Mouse (Mus musculus) CH12.LX (cell line): ENCODE data around the gene Pla2g2d. TPM values are rescaled to one million over a fixed set of nuclear protein-coding genes. Genes with fewer than 3 reads are reported as not detected.

ENCODE experiments used
- DNase-seq: peaks from one replicate; pipeline ENCODE4 v3.0.0-alpha.2; 2013; ENCODE audit errors: extremely low read depth
- H3K27ac ChIP-seq: 2 replicates; pipeline ENCODE4 v1.5.1; 2012; ENCODE audit warnings: low read depth, mild to moderate bottlenecking, control low read depth, moderate library complexity; ENCODE audit not compliant: insufficient read depth
- H3K27me3 ChIP-seq: replicated peaks from 2 replicates; pipeline ENCODE3; 2012; ENCODE audit warnings: inconsistent platforms
- H3K36me3 ChIP-seq, 2 experiments: replicated peaks in 1 of 2; 2 replicates each; pipeline versions ENCODE3 to v1.6.1; 2012; ENCODE audit warnings: inconsistent platforms in 1 of 2, low read length in 1 of 2, mild to moderate bottlenecking in 1 of 2, mixed read lengths in 1 of 2, moderate library complexity in 1 of 2; ENCODE audit not compliant: control insufficient read depth in 1 of 2, insufficient read depth in 1 of 2
- H3K4me1 ChIP-seq, 2 experiments: 2 replicates each; pipeline ENCODE4 v1.6.1; 2012; ENCODE audit warnings: inconsistent platforms in 1 of 2, moderate library complexity in 1 of 2; ENCODE audit not compliant: insufficient read depth in 2 of 2, control insufficient read depth in 1 of 2
- H3K4me2 ChIP-seq: 2 replicates; pipeline ENCODE4 v1.6.1; 2012; ENCODE audit warnings: low read depth, mild to moderate bottlenecking, control low read depth; ENCODE audit not compliant: poor library complexity, insufficient read depth, severe bottlenecking
- H3K4me3 ChIP-seq, 3 experiments: fragments of 150-350 bp in 1 of 3; sonication (generic) in 1 of 3; replicated peaks in 1 of 3; 2 replicates each; pipeline versions ENCODE3 to v1.5.1; 2011 to 2012; ENCODE audit warnings: low read depth in 2 of 3, low read length in 2 of 3, mild to moderate bottlenecking in 2 of 3, moderate library complexity in 2 of 3, control low read depth in 1 of 3, improper control_type of control experiment in 1 of 3, inconsistent platforms in 1 of 3, mixed read lengths in 1 of 3; ENCODE audit not compliant: poor library complexity in 1 of 3
- H3K79me2 ChIP-seq: replicated peaks from 2 replicates; pipeline ENCODE4 v1.6.1; 2012; ENCODE audit warnings: mild to moderate bottlenecking, moderate library complexity; ENCODE audit not compliant: control insufficient read depth, poor library complexity, insufficient read depth, severe bottlenecking; ENCODE audit errors: extremely low read depth
- H3K9ac ChIP-seq: 2 replicates; pipeline ENCODE4 v1.6.1; 2012; ENCODE audit warnings: low read depth, mild to moderate bottlenecking, control low read depth, moderate library complexity; ENCODE audit not compliant: insufficient read depth
- H3K9me3 ChIP-seq: replicated peaks from 2 replicates; pipeline ENCODE3; 2012; ENCODE audit warnings: low read length, inconsistent platforms, mixed read lengths
- CHD1 ChIP-seq: IDR thresholded peaks from 2 replicates; pipeline ENCODE4 v1.6.1; 2012; ENCODE audit warnings: low read depth, low read length, improper control_type of control experiment, inconsistent platforms
- CHD2 ChIP-seq: IDR thresholded peaks from 2 replicates; pipeline ENCODE4 v1.6.1; 2011; ENCODE audit warnings: low read length, improper control_type of control experiment
- CTCF ChIP-seq, 2 experiments: IDR thresholded peaks in 1 of 2; conservative IDR thresholded peaks in 1 of 2; 2 replicates each; pipeline ENCODE4 v1.5.1; 2011 to 2012; ENCODE audit warnings: low read depth in 2 of 2, low read length in 2 of 2, improper control_type of control experiment in 1 of 2, inconsistent platforms in 1 of 2, mild to moderate bottlenecking in 1 of 2, moderate library complexity in 1 of 2
- E2F4 ChIP-seq: IDR thresholded peaks from 2 replicates; pipeline ENCODE4 v1.6.1; 2011; ENCODE audit warnings: low read depth, low read length, improper control_type of control experiment; ENCODE audit not compliant: insufficient replicate concordance
- EP300 ChIP-seq: IDR thresholded peaks from 2 replicates; pipeline ENCODE4 v1.6.1; 2011; ENCODE audit warnings: low read length, improper control_type of control experiment
- ETS1 ChIP-seq: conservative IDR thresholded peaks from 2 replicates; pipeline ENCODE4 v1.6.1; 2012; ENCODE audit warnings: low read depth, mild to moderate bottlenecking, inconsistent platforms, low read length, improper control_type of control experiment, moderate library complexity
- IRF4 ChIP-seq: IDR thresholded peaks from 2 replicates; pipeline ENCODE4 v1.6.1; 2014; ENCODE audit warnings: low read depth, mild to moderate bottlenecking, inconsistent platforms, low read length, improper control_type of control experiment
- JUN ChIP-seq: IDR thresholded peaks from 2 replicates; pipeline ENCODE4 v1.6.1; 2011; ENCODE audit warnings: low read depth, mild to moderate bottlenecking, low read length, improper control_type of control experiment, moderate library complexity; ENCODE audit not compliant: insufficient read depth
- JUND ChIP-seq: conservative IDR thresholded peaks from 2 replicates; pipeline ENCODE4 v1.6.1; 2011; ENCODE audit warnings: low read depth, low read length, improper control_type of control experiment
- MAFK ChIP-seq: IDR thresholded peaks from 2 replicates; pipeline ENCODE4 v1.6.1; 2011; ENCODE audit warnings: low read length, improper control_type of control experiment; ENCODE audit not compliant: insufficient replicate concordance
- MAX ChIP-seq: IDR thresholded peaks from 2 replicates; pipeline ENCODE4 v1.6.1; 2011; ENCODE audit warnings: low read length, improper control_type of control experiment
- MAZ ChIP-seq: IDR thresholded peaks from 2 replicates; pipeline ENCODE4 v1.6.1; 2012; ENCODE audit warnings: low read depth, mild to moderate bottlenecking, inconsistent platforms, low read length, improper control_type of control experiment, moderate library complexity
- NELFE ChIP-seq: IDR thresholded peaks from 2 replicates; pipeline ENCODE4 v1.6.1; 2011; ENCODE audit warnings: low read depth, low read length, improper control_type of control experiment
- NRF1 ChIP-seq: IDR thresholded peaks from 2 replicates; pipeline ENCODE4 v1.6.1; 2014; ENCODE audit warnings: low read depth, mild to moderate bottlenecking, inconsistent platforms, low read length, improper control_type of control experiment, moderate library complexity
- POLR2A ChIP-seq: IDR thresholded peaks from 2 replicates; pipeline ENCODE4 v1.6.1; 2011; ENCODE audit warnings: low read depth, mild to moderate bottlenecking, improper control_type of control experiment, low read length
- POLR2AphosphoS2 ChIP-seq: IDR thresholded peaks from 2 replicates; pipeline ENCODE4 v1.6.1; 2011; ENCODE audit warnings: low read depth, low read length, improper control_type of control experiment
- SMC3 ChIP-seq: IDR thresholded peaks from 2 replicates; pipeline ENCODE4 v1.6.1; 2011; ENCODE audit warnings: low read depth, low read length, improper control_type of control experiment
- TBP ChIP-seq: conservative IDR thresholded peaks from 2 replicates; pipeline ENCODE4 v1.6.1; 2011; ENCODE audit warnings: low read depth, low read length, improper control_type of control experiment
- TCF12 ChIP-seq: IDR thresholded peaks from 2 replicates; pipeline ENCODE4 v1.6.1; 2014; ENCODE audit warnings: low read depth, mild to moderate bottlenecking, inconsistent platforms, low read length, improper control_type of control experiment
- USF1 ChIP-seq: IDR thresholded peaks from 2 replicates; pipeline ENCODE4 v1.6.1; 2014; ENCODE audit warnings: low read depth, mild to moderate bottlenecking, inconsistent platforms, low read length, improper control_type of control experiment
- ZC3H11A ChIP-seq: IDR thresholded peaks from 2 replicates; pipeline ENCODE4 v1.6.1; 2012; ENCODE audit warnings: low read depth, mild to moderate bottlenecking, inconsistent platforms, low read length, improper control_type of control experiment
- ZKSCAN1 ChIP-seq: IDR thresholded peaks from 2 replicates; pipeline ENCODE4 v1.6.1; 2012; ENCODE audit warnings: low read depth, inconsistent platforms, low read length, improper control_type of control experiment, borderline replicate concordance
- ZMIZ1 ChIP-seq: IDR thresholded peaks from 2 replicates; pipeline ENCODE4 v1.6.1; 2012; ENCODE audit warnings: low read depth, mild to moderate bottlenecking, inconsistent platforms, low read length, improper control_type of control experiment
- dilution Hi-C: fragments of 300-500 bp; cut with MboI; formaldehyde crosslinking; loops from 2 replicates; pipeline ENCODE4 v1.14.3; 2020; ENCODE audit warnings: low sequenced_read_pairs; ENCODE audit not compliant: extremely low pct_unique_long_range_greater_than_20kb, extremely low pct_ligation_motif_present
- in situ Hi-C: fragments of 300-500 bp; cut with MboI; formaldehyde crosslinking; loops from 3 replicates; pipeline ENCODE4 v1.14.3; 2019; ENCODE audit warnings: low sequenced_read_pairs, low pct_ligation_motif_present, low pct_unique_long_range_greater_than_20kb, mixed read lengths
- polyA plus RNA-seq: library from polyadenylated mRNA; unstranded; fragments of >175 nt; gene quantifications from 2 replicates; pipeline ENCODE4 v1.2.1, GENCODE M21; 2012; ENCODE audit warnings: low read depth; ENCODE audit not compliant: insufficient read length
- total RNA-seq, 2 experiments: library from RNA; depleted of rRNA; stranded (reverse); fragments of 300-350 nt in 1 of 2; fragments of >200 nt in 1 of 2; gene quantifications; 2 replicates each; pipeline ENCODE4 v1.2.3; 2012 to 2014

Pla2g2d gene
- total and polyA plus RNA-seq, 3 experiments, result not detected

DNA sequence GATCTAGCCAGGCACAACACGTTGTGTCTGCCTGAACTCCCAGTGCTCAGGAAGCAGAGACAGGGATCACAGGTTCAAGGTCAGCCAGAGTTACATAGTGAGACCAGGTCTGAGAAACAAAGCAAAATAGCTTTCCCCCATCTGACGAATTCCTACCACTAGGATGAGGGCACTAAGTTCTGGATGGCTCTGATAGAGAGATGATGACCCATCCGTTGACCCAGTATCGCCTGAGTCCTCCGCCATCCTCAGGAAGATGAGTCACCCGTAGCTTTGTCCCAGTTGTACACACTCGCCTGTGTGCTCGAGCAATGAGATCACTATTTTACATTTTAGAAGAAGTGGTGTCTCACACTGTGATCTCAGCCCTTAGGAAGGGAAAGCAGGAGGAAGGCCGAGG, 13.3 kb upstream of the Pla2g2d start:
- no peaks in the 10 kb centered on the region for H3K79me2 ChIP-seq
- H3K36me3 ChIP-seq, result no peaks in the 10 kb centered on the region
- TF ChIP-seq ZKSCAN1 (no peak), SMC3 (no peak), JUN (no peak), CHD1 (no peak), ZC3H11A (no peak), NRF1 (no peak), USF1 (no peak), CHD2 (no peak), IRF4 (no peak), TCF12 (no peak)
- no peak for DNase-seq
- no peak overlapping the region for H3K4me3 ChIP-seq
- H3K9ac ChIP-seq, result no peak overlapping the region
- peaks cover 67% of the 10 kb centered on the region for H3K27me3 ChIP-seq
- in situ Hi-C loops, result no loop called here
- H3K9me3 ChIP-seq, result no peaks in the 10 kb centered on the region
- H3K4me1 ChIP-seq, result peaks cover 0 to 8% of the 10 kb centered on the region in 2 experiments; a peak in 2 of 4 replicates
- H3K27ac ChIP-seq, result no peak overlapping the region
- dilution Hi-C loops, result no loop called here
- no peak overlapping the region for H3K4me2 ChIP-seq

DNA sequence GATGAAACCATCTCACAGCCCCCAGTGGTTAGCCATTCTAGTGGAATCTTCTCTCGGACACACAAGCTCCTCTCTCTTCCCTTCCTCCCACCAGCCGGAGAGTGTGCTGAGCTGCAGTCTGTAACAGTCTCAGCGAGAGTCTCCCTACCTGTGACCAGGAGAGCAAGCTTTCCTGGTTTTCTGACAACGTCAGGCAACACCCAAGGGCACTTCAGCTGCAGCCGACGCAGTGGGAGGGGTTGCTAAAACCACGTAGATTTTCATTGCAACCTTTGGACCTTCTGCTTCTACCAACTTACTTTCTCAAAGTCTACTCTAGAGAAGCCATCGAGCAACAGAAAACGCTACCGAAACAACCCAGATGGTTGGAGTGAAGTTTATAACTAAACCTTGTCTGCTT, 3.6 kb upstream of the Pla2g2d start:
- no peaks in the 10 kb centered on the region for H3K9me3 ChIP-seq
- in situ Hi-C loops (no loop called here), dilution Hi-C loops (no loop called here)
- TF ChIP-seq TCF12 (no peak), ETS1 (no peak), ZMIZ1 (no peak), CTCF (conservative IDR thresholded peaks at IDR 0.05 in 1 of 2, IDR thresholded peaks at IDR 0.05 in 1 of 2; ENCODE audit: low read depth in 2 of 2, low read length in 2 of 2) (no peak), MAFK (no peak), EP300 (no peak), ZC3H11A (no peak), POLR2A (no peak), E2F4 (no peak), POLR2AphosphoS2 (no peak), CHD1 (no peak), NELFE (no peak), MAZ (no peak), TBP (no peak), MAX (no peak), JUND (no peak)
- no peak overlapping the region for H3K4me2 ChIP-seq
- H3K27me3 ChIP-seq, result peaks cover 75% of the 10 kb centered on the region
- H3K9ac ChIP-seq, result no peak overlapping the region
- no peaks in the 10 kb centered on the region for H3K4me1 ChIP-seq
- DNase-seq, result no peak
- no peak overlapping the region for H3K4me3 ChIP-seq
- no peaks in the 10 kb centered on the region for H3K36me3 ChIP-seq
- H3K27ac ChIP-seq, result no peak overlapping the region
- no peaks in the 10 kb centered on the region for H3K79me2 ChIP-seq
